Mouse (Mus musculus) brain, embryonic 14.5 days (tissue): ENCODE measurements around the gene Rassf1. TPM values are rescaled to one million over a fixed set of nuclear protein-coding genes. Genes with fewer than 3 reads are reported as not detected.
"Not testable (repeated sequence)": the region's sequence is repeated elsewhere in the genome, so short reads cannot be mapped to it uniquely, and the experiment has no call there.

Experiments used
- DNase-seq: peaks from one replicate; pipeline ENCODE4 v3.0.0-alpha.2; 2011; ENCODE audit warnings: low read depth
- CTCF ChIP-seq: fragments of 200-500 bp; IDR thresholded peaks from 2 replicates; pipeline ENCODE4 v1.5.1; 2012; ENCODE audit warnings: inconsistent platforms, mild to moderate bottlenecking, moderate library complexity, borderline replicate concordance; ENCODE audit not compliant: insufficient read depth, insufficient read length; ENCODE audit errors: extremely low read depth
- POLR2A ChIP-seq: fragments of 200-500 bp; IDR thresholded peaks from 2 replicates; pipeline ENCODE4 v1.6.1; 2012; ENCODE audit warnings: mild to moderate bottlenecking, inconsistent platforms, borderline replicate concordance; ENCODE audit not compliant: poor library complexity, insufficient read depth, insufficient read length, severe bottlenecking; ENCODE audit errors: extremely low read depth
- polyA plus RNA-seq: library from polyadenylated mRNA; depleted of rRNA; stranded (reverse); fragments of >200 nt; gene quantifications from 2 replicates; pipeline ENCODE4 v1.2.3, GENCODE M21; 2012

Rassf1 gene
- polyA plus RNA-seq, 1 experiment: 31.5 TPM

DNA sequence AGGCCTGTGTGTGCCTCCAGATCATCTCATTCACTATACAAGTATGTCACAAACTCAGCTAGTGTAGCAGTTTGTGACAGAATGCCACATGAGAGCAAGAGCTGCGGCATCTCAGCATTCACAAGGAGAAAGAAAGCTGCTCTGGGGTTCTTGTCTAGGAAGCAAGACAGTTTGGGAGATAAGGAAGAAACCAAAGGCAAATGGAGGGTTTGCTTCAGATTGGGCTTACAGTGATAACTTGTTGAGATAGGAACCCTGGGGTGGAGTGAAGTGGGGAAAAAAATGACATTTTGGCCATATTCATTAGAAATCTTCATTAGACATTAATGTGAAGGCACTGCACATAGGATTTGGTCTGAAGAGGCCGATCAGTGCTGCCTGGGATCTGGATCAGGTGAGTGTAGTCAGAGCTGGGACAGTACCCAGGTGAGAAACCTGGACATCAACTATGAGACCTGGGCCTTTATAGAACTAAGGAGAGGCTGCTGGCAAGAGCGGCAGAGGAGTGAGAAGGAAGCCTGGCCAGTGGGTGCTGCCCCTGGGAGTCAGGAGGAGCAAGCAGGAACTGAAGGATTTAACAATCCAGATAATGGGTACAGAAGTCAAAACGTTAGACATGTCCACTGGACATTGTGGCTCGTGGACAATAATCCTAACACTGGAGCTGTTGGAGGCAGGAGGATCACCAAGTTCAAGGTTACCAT lies 1.5 kb downstream of the Rassf1 start:
- DNase-seq: no peak
- no peak for TF ChIP-seq POLR2A
- TF ChIP-seq CTCF: no peak

- TF ChIP-seq CTCF (no peak), POLR2A (no peak)
- DNase-seq: no peak
Observed at GRCm38 (mm10) chr9:107553541-107554318, 2.4 kb downstream of the Rassf1 start.

- TF ChIP-seq POLR2A (peak; percentile 71; the same call in 1 of the 2 replicates), CTCF (no peak)
Observed at GRCm38 (mm10) chr9:107554319-107554825, 3.0 kb downstream of the Rassf1 start.

GRCm38 (mm10) chr9:107555031-107555457 lies 3.7 kb downstream of the Rassf1 start:
- TF ChIP-seq CTCF: no peak
- TF ChIP-seq POLR2A: no peak
- peak; percentile 56 for DNase-seq

More at GRCm38 (mm10) chr9:107554319-107554825, 3.0 kb downstream of the Rassf1 start:
- DNase-seq: peak; percentile 99

- no peak for DNase-seq
- TF ChIP-seq CTCF (no peak), POLR2A (no peak)
Observed at GRCm38 (mm10) chr9:107555701-107556100, 4.3 kb downstream of the Rassf1 start.

- TF ChIP-seq POLR2A: no peak
- TF ChIP-seq CTCF: no peak
- DNase-seq: no peak
Observed at GRCm38 (mm10) chr9:107556346-107556745, 5.0 kb downstream of the Rassf1 start.

DNA sequence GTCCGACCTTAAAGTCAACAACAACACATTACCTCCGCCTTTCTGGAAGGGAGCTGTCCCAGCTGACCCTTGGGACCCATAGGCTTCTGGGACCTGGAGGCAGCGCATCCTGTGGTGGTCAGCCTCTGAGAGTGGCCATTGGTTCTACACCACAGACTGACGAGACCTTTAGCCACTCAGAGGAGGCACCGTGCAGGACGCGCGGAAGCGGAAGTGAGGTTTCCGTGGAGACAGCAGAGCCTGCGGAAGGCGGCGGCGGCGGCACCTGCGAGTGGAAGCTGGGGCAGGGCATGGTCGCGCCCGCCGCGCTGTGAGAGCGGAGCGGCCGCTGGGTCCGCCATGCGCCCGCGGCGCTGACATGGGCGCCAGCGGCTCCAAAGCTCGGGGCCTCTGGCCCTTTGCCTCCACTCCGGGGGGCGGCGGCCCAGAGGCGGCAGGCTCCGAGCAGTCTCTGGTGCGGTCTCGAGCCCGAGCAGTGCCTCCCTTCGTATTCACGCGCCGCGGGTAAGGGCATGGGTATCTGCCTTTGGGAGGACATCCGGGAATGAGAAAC lies 11.8 kb downstream of the Rassf1 start, which contains the start of gene Tusc2:
TSS of gene Tusc2 (plus strand) at position 227 of the 553 bp plus-strand sequence.
- DNase-seq: peak; percentile 97
- TF ChIP-seq POLR2A: peak; percentile 83
- no peak for TF ChIP-seq CTCF

DNA sequence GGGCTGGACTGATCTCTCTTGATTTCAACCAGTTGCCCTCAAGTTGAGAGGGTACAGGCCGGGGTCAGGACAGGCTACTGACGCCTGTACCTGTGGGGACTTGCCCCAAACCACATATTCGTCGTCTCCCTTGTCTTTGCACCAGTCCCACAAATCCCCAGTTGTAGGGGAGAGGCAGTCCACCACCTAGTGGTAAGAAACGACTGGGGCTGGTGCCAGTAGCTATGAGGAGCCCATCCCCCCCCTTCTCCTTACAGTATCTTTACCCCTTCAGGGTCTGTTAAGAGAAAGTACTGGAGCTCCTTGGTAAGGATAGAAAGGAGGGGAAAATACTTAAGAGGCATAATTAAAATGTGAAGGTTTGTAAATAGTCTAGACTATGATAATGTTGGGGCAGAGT lies 14.2 kb downstream of the Rassf1 start:
- TF ChIP-seq CTCF: 0 out of 2 replicates have a peak, but pooled peaks have one; percentile 21
- DNase-seq: not testable (repeated sequence)

GRCm38 (mm10) chr9:107566041-107566709 lies 14.8 kb downstream of the Rassf1 start:
- TF ChIP-seq CTCF (peak; percentile 81), POLR2A (no peak)
- peak; percentile 75 for DNase-seq

DNA sequence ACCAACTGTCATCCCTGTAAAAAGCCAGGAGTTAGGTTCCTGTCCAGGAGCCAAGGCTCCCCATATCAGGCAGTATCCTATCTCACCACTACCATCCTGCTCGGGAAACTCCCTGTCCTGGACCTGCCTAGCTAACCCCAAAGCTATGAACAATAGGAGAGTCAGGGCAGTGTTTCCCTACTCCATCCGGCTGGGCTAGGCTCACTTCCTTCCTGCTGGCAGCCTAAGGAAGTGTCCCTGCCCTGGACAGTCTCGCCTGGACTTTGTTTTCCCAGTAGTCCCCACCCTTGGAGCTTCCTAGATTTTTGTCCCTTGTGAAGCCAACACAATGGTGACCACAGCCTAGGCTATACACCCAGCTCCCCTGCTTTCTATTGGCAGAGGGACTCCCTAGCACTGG lies 15.5 kb downstream of the Rassf1 start:
- no peak for TF ChIP-seq POLR2A
- TF ChIP-seq CTCF: no peak
- no peak for DNase-seq

DNA sequence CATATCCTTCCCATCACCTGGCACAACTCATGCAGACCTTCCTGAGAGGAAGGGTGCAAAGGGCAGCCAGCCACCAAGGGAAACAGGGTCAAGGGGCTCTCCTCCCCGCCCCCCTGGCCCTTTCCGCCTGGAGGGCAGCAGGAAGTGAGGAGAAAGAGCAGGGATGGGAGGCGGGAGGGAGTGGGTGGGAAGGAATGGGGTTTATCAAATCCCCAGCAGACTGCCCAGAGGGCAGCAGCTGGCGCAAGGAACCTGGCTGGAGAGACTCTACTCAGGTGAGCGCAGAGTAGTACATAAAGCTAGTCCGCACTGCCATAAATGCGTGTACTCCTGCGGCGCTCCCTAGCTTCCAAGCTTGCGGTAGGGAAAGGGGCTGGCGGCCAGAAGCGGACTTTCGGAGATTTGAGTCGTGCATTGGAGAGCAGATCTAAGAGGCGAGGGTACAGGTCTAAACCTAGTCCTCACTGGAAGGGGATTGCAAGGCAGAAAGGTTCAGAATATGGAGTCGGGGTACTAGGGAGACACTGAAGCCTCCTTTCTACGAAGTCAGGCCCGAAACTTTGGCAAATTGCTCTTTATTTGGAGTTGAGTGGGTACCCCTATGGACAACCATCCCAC lies 16.5 kb downstream of the Rassf1 start, which contains the start of gene Hyal2:
TSS of gene Hyal2 (plus strand) at position 244 of the 618 bp plus-strand sequence.
- DNase-seq: no peak
- TF ChIP-seq CTCF: no peak
